Mouse (Mus musculus) hindbrain, embryonic 12.5 days (tissue): ENCODE measurements around the gene Igsf21. TPM values are rescaled to one million over a fixed set of nuclear protein-coding genes. Genes with fewer than 3 reads are reported as not detected.

Experiments used
- ATAC-seq: fragments of 200-750 bp; cut with Nextera tagmentation; 2 replicates; pipeline ENCODE4 v1.8.0; 2017; ENCODE audit warnings: moderate TSS enrichment; ENCODE audit not compliant: low FRiP score
- H3K27ac ChIP-seq: fragments of 300-500 bp; sonication (generic); 2 replicates; pipeline ENCODE4 v1.5.1; 2016; ENCODE audit warnings: mild to moderate bottlenecking
- H3K27me3 ChIP-seq: fragments of 300-500 bp; sonication (generic); 2 replicates; pipeline ENCODE4 v1.6.1; 2016; ENCODE audit warnings: mild to moderate bottlenecking
- H3K36me3 ChIP-seq: fragments of 300-500 bp; sonication (generic); 2 replicates; pipeline ENCODE4 v1.6.1; 2016; ENCODE audit warnings: mild to moderate bottlenecking
- H3K4me1 ChIP-seq: fragments of 300-500 bp; sonication (generic); 2 replicates; pipeline ENCODE4 v1.6.1; 2016
- H3K4me2 ChIP-seq: fragments of 300-500 bp; sonication (generic); replicated peaks from 2 replicates; pipeline ENCODE4 v1.6.1; 2016; ENCODE audit warnings: mild to moderate bottlenecking
- H3K4me3 ChIP-seq: fragments of 300-500 bp; sonication (generic); 2 replicates; pipeline ENCODE4 v1.5.1; 2016; ENCODE audit warnings: mild to moderate bottlenecking
- H3K9ac ChIP-seq: fragments of 300-500 bp; sonication (generic); 2 replicates; pipeline ENCODE4 v1.6.1; 2016; ENCODE audit warnings: mild to moderate bottlenecking, moderate library complexity
- H3K9me3 ChIP-seq: fragments of 300-500 bp; sonication (generic); replicated peaks from 2 replicates; pipeline ENCODE4 v1.6.1; 2016; ENCODE audit warnings: mild to moderate bottlenecking
- WGBS: fragments of 180-500 bp; shearing (Covaris S2); methylation state at CpG from one replicate; pipeline ENCODE4 v1.1.7; 2016; 5-methylcytosine and 5-hydroxymethylcytosine counted together
- polyA plus RNA-seq: library from polyadenylated mRNA; unstranded; fragments of >200 nt; fragmentation: Nextera tagmentation; extraction: Ambion mirVana; gene quantifications from 2 replicates; pipeline ENCODE4 v1.2.1, GENCODE M21; 2016

Igsf21 gene
- polyA plus RNA-seq, 1 experiment from 2014 or later, result 15.0 TPM

DNA sequence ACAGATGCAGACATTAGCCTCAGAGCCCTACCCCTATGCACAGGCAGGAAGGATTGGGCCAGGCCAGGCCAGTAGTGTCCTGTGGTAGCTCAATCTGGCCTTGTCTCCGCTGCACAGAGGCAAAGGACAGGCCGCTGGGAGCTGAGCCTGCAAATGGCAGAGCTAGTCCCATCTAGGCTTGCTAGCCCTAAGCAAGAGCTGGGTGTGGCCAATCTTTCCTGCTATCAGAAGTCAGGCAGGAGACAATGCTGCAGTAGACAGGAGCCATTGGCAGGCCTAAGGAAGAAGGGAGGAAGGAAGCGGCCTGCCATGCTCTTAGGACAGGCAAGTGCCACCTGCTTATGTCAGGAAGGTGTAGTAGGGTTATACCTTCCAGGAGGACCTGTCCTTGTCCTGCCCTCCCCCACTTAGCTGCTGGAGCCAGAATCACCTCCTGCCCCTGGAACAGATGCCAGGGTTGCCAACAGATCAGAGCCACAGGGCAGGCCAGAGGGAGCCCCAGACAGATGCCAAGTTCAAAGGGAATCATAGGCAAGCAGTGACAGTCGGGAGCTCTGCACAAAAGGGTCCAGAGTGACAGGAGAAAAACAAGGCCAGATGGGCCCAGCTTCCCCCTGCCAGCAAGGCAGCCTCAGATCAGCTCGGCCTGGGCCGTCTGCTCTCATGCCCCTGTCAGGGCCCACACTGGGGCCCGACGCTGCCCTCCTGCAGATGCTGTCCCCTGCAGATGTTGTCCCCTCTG, 59.0 kb downstream of the Igsf21 start:
- no peak overlapping the region for H3K9ac ChIP-seq
- 52% methylated on average over 8 of the region's 8 CpGs for WGBS
- H3K27me3 ChIP-seq, result peaks cover 5% of the 10 kb centered on the region; the same call in 1 of the 2 replicates
- H3K4me1 ChIP-seq, result peaks cover 29% of the 10 kb centered on the region
- H3K27ac ChIP-seq, result peak overlapping the region; percentile 73
- no peaks in the 10 kb centered on the region for H3K9me3 ChIP-seq
- no peak overlapping the region for H3K4me2 ChIP-seq
- H3K4me3 ChIP-seq, result no peak overlapping the region
- no peaks in the 10 kb centered on the region for H3K36me3 ChIP-seq
- peak; percentile 62 for ATAC-seq

DNA sequence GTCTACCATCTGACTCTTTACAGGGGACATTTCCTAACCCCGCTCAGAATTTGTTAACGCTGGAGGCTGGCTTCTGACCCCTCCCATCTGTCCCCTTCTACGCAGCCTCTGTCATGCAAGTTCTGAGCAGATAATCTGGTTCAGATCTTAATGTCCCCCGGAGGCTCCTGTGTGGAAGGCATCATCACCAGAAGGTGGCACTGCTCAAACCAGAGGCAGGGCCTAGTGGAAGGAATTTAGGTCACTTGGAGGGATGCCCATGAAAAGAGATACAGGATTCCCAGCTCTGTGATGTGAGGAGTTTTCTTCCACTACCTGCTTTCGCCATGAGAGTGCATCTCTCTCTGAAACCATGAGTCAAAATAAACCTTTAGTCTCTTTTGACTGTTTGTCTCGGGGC, 67.0 kb downstream of the Igsf21 start:
- no peak overlapping the region for H3K4me2 ChIP-seq
- no peaks in the 10 kb centered on the region for H3K36me3 ChIP-seq
- H3K27ac ChIP-seq, result no peak overlapping the region
- no peak overlapping the region for H3K9ac ChIP-seq
- H3K9me3 ChIP-seq, result no peaks in the 10 kb centered on the region
- ATAC-seq, result no peak
- peaks cover 12% of the 10 kb centered on the region; the same call in 1 of the 2 replicates for H3K27me3 ChIP-seq
- 0 out of 2 replicates have a peak, but pooled peaks cover 4% of the 10 kb centered on the region for H3K4me1 ChIP-seq
- H3K4me3 ChIP-seq, result no peak overlapping the region
- WGBS, result 62% methylated on average over 6 of the region's 6 CpGs

DNA sequence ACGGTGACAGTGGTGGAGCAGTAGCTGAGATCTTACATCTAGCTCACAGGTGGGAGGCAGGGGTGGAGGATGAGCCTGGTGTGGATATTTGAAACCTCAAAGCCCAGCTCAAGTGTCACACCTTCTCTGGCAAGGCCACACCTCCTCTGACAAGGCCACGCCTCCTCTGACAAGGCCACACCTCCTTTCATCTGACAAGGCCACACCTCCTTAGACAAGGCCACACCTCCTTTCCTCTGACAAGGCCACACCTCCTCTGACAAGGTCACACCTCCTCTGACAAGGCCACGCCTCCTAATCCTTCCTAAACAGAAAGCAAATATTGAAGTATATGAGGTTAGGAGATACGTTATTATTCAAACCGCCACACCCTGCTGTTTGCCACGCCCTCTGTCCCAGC, 69.5 kb downstream of the Igsf21 start:
- Histone ChIP-seq H3K27ac (no peak overlapping the region), H3K27me3 (0 out of 2 replicates have a peak, but pooled peaks cover 4% of the 10 kb centered on the region), H3K9me3 (no peaks in the 10 kb centered on the region), H3K4me3 (no peak overlapping the region), H3K4me1 (peaks cover 22% of the 10 kb centered on the region), H3K4me2 (no peak overlapping the region), H3K9ac (no peak overlapping the region), H3K36me3 (no peaks in the 10 kb centered on the region)
- ATAC-seq, result no peak
- WGBS, result 92% methylated on average over 6 of the region's 6 CpGs

DNA sequence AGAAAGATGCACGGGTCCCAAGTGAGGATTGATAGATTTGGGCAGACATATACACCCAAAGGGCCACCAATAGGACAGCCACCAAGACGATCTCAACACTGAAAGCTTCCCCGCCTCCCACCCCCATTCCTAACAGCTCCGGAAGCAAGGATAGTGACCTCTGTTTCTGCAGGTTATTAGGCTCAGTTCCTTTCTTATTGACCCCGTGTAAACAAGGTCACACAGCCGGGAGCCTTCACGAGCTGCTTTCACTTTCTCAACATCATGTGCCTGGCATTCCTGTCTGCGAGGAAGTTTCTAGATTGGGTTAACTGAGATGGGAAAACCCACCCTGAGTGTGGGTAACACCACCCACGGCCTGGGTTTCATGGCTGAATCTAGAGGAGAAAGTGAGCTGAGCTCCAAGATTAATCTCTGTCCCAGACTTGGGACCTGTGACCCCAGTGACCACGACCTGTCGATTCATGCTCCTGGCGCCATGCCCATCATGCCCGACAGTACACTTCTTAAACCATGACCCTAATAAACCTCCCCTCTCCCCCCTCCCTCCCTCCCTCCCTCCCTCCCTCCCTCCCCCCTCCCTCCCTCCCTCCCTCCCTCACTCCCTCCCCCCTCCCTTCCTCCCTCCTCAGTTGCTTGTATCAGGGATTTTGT, 72.7 kb downstream of the Igsf21 start:
- H3K9me3 ChIP-seq, result no peaks in the 10 kb centered on the region
- no peak overlapping the region for H3K4me3 ChIP-seq
- 41% methylated on average over 13 of the region's 13 CpGs for WGBS
- no peaks in the 10 kb centered on the region for H3K36me3 ChIP-seq
- no peak overlapping the region for H3K27ac ChIP-seq
- no peak for ATAC-seq
- H3K27me3 ChIP-seq, result 0 out of 2 replicates have a peak, but pooled peaks cover 6% of the 10 kb centered on the region
- H3K9ac ChIP-seq, result no peak overlapping the region
- H3K4me2 ChIP-seq, result no peak overlapping the region
- peaks cover 18% of the 10 kb centered on the region for H3K4me1 ChIP-seq

DNA sequence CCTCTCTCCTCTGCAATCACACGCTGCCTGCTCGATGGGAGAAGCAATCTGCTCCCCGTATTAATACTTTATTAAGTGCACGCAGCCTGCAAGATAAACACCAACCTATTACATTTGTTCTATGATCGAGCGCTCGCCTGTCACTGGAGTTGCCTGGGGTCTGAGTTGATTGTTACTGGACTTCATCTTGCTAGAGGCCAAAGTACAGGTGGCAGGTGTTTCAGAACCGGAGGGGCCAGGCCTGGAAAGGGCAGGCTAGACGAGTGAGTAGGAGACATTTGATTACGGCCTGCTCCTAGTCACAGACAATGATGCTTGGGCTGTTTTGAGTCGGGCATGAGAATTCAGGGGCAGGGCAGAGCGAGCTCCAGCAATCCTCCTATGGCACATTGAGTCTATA, 73.5 kb downstream of the Igsf21 start:
- H3K4me2 ChIP-seq, result no peak overlapping the region
- H3K27me3 ChIP-seq, result 0 out of 2 replicates have a peak, but pooled peaks cover 4% of the 10 kb centered on the region
- H3K4me3 ChIP-seq, result no peak overlapping the region
- no peak overlapping the region; the same call in 1 of the 2 replicates for H3K27ac ChIP-seq
- no peak overlapping the region for H3K9ac ChIP-seq
- H3K9me3 ChIP-seq, result no peaks in the 10 kb centered on the region
- no peaks in the 10 kb centered on the region for H3K36me3 ChIP-seq
- peaks cover 22% of the 10 kb centered on the region for H3K4me1 ChIP-seq
- WGBS, result 57% methylated on average over 12 of the region's 12 CpGs
- no peak for ATAC-seq

DNA sequence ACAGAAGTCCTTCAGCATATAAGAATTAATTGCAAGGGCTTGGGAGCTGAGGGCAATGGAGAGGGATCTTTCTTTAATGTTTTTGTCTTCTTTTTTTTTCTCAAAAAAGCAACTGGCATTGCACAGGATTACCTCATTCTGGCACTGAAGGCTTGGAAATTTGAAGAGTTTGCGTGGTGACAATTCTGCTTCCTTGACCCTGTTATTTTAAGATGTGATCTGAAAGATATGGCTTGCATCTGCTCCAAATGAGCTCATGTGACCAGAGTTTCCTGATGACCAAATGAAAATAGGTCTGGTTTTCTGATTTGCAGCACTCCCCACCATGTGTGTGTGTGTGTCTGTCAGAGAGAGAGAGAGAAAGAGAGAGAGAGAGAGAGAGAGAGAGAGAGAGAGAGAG, 74.7 kb downstream of the Igsf21 start:
- Histone ChIP-seq H3K4me3 (no peak overlapping the region), H3K4me2 (no peak overlapping the region), H3K27me3 (0 out of 2 replicates have a peak, but pooled peaks cover 2% of the 10 kb centered on the region), H3K27ac (no peak overlapping the region), H3K9me3 (no peaks in the 10 kb centered on the region), H3K36me3 (no peaks in the 10 kb centered on the region), H3K9ac (no peak overlapping the region), H3K4me1 (peaks cover 27% of the 10 kb centered on the region)
- WGBS, result 81% methylated on average over 1 of the region's 1 CpGs
- no peak for ATAC-seq

DNA sequence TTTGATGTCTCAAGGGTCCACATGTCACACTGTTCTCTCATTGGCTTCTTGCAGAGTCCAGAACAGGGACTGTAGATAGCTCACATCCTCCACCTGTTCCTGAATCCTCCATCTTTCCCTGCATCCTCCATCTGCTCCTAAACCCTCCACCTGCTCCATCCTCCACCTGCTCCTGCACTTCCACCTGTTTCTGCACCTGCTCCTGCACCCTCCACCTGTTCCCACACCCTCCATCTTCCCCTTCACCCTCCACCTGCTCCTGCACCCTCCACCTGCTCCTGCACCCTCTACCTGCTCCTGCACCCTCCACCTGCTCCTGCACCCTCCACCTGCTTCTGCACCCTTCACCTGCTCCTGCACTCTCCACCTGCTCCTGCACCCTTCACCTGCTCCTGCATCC, 75.4 kb downstream of the Igsf21 start:
- Histone ChIP-seq H3K36me3 (no peaks in the 10 kb centered on the region), H3K27me3 (0 out of 2 replicates have a peak, but pooled peaks cover 2% of the 10 kb centered on the region)
- ATAC-seq, result no peak

DNA sequence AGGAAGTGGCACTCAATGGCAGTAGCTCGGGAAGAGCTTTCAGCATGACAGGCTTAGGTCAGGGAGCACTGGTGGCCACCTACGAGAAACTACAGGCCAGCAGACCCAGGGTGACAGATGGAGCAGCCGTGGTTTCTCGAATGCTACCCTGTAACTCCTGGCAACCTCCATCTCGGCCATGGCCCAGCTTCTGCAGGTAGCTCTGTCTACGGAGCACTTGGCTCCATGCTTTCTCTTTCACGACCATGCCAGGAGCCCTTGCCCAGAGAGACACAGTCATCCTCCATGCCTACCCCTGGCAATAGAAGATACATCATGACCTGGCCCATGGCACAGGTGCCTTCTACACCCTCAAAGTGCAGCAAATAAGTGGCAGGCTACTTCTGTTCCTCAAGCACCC, 80.7 kb downstream of the Igsf21 start:
- Histone ChIP-seq H3K4me2 (no peak overlapping the region), H3K27me3 (0 out of 2 replicates have a peak, but pooled peaks cover 2% of the 10 kb centered on the region), H3K9ac (no peak overlapping the region), H3K4me3 (no peak overlapping the region), H3K36me3 (no peaks in the 10 kb centered on the region), H3K4me1 (peaks cover 11% of the 10 kb centered on the region; the same call in 1 of the 2 replicates), H3K27ac (no peak overlapping the region), H3K9me3 (no peaks in the 10 kb centered on the region; the same call in 1 of the 2 replicates)
- whole genome bisulfite sequencing, result 82% methylated on average over 7 of the region's 7 CpGs
- no peak for ATAC-seq

More for the DNA sequence above, 75.4 kb downstream of the Igsf21 start:
- Histone ChIP-seq H3K9me3 (no peaks in the 10 kb centered on the region), H3K4me1 (peaks cover 27% of the 10 kb centered on the region), H3K27ac (no peak overlapping the region), H3K9ac (no peak overlapping the region), H3K4me3 (no peak overlapping the region), H3K4me2 (no peak overlapping the region)

DNA sequence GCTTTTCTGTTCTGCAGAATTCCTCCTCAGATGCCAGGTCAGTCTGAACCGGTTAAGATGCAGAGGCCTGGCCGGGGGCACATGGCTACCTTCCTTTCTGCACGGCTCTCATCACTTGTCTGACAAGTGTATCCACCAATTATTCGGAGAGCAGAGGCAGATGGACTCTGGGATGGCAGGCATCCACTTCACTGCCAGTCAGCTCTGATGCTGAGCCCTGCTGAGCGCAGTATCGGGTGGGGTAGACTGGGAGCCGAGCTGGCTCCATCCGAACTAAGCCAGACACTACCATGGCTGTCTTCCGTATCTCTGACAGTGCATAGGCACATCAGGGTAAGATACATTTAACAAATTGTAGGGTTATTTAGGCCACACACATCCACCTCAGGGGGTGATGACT, 81.9 kb downstream of the Igsf21 start:
- H3K4me3 ChIP-seq, result no peak overlapping the region
- no peak overlapping the region for H3K27ac ChIP-seq
- H3K4me1 ChIP-seq, result peaks cover 11% of the 10 kb centered on the region; the same call in 1 of the 2 replicates
- 78% methylated on average over 9 of the region's 9 CpGs for WGBS
- ATAC-seq, result no peak
- 0 out of 2 replicates have a peak, but pooled peaks cover 1% of the 10 kb centered on the region for H3K27me3 ChIP-seq
- H3K4me2 ChIP-seq, result no peak overlapping the region
- H3K36me3 ChIP-seq, result no peaks in the 10 kb centered on the region
- no peak overlapping the region for H3K9ac ChIP-seq
- no peaks in the 10 kb centered on the region; the same call in 1 of the 2 replicates for H3K9me3 ChIP-seq

DNA sequence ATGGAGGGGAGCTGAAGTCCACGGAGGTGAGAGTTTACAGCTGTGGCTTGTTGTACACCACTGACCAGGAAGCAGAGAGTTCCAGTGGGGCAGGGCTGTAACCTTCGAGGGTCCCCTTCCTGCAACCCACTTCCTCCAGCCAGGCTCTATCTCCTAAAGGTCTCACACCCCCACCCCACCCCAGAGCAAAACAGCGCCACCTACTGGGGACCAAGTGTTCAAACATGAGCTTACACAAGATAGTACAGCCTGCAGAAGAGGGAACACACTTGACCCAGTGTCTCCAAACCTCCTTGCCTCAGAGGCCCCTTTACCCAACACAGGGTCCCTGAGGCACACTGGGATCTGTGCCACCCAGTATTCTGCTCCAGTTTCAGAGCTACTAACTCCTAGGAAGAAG, 87.0 kb downstream of the Igsf21 start:
- H3K4me2 ChIP-seq, result no peak overlapping the region
- ATAC-seq, result no peak
- WGBS, result 47% methylated on average over 3 of the region's 3 CpGs
- H3K27ac ChIP-seq, result no peak overlapping the region
- H3K9me3 ChIP-seq, result no peaks in the 10 kb centered on the region; the same call in 1 of the 2 replicates
- H3K9ac ChIP-seq, result no peak overlapping the region
- peaks cover 13% of the 10 kb centered on the region for H3K4me1 ChIP-seq
- no peaks in the 10 kb centered on the region for H3K27me3 ChIP-seq
- no peaks in the 10 kb centered on the region for H3K36me3 ChIP-seq
- H3K4me3 ChIP-seq, result no peak overlapping the region

DNA sequence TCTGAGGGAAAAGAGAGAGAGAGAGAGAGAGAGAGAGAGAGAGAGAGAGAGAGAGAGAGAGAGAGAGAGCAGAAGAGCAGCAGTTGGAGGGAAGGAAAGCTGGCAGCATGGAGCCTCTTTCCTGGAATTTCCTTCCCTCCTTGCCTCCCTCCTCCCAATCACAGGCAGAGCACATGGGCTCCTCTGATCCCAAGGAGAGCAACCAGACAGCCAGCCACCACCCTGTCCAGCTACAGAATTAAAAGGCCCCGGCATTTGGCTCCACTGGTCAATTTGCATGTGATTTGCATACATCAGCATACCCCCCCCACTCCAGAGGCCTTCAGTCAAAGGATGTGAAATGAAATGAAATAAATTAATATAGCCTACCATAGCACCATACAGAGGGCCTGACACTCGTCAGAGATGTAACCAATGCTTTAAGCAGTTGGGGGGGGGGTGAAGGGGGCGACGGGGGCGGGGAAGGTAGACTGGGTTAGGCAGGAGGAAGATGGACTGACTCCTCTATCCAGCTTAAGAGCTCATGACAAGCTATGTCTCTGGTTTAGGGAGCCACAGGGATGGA, 91.6 kb downstream of the Igsf21 start:
- peak; percentile 41 for ATAC-seq
- Histone ChIP-seq H3K36me3 (no peaks in the 10 kb centered on the region), H3K4me1 (peaks cover 26% of the 10 kb centered on the region), H3K27me3 (0 out of 2 replicates have a peak, but pooled peaks cover 2% of the 10 kb centered on the region), H3K4me2 (no peak overlapping the region), H3K9me3 (no peaks in the 10 kb centered on the region), H3K27ac (peak overlapping the region; percentile 60), H3K9ac (no peak overlapping the region), H3K4me3 (no peak overlapping the region)
- 38% methylated on average over 5 of the region's 5 CpGs for WGBS

DNA sequence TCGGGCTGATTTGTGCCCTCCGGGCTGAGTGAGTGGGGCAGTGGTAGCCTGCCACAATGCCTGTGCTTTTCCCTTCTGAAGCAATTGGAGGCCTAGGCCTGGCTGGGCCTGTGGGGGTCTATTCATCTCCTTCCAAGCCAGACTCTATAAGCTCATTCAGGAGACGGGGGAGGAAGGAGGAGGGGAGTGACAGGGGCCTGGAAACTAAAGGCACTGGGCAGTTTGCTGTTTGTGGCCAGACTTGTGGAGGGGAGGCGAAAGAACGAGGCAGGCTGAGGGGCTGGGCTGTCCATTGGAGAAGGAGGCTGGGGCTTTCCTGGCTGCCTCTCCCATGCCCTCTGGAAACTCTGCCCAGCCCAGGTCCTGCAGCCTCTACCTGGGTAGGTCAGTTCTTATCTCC, 92.1 kb downstream of the Igsf21 start:
- peaks cover 26% of the 10 kb centered on the region for H3K4me1 ChIP-seq
- peak overlapping the region; percentile 60 for H3K27ac ChIP-seq
- 0 out of 2 replicates have a peak, but pooled peaks cover 6% of the 10 kb centered on the region for H3K27me3 ChIP-seq
- H3K9ac ChIP-seq, result no peak overlapping the region; the same call in 1 of the 2 replicates
- H3K4me3 ChIP-seq, result no peak overlapping the region
- H3K9me3 ChIP-seq, result no peaks in the 10 kb centered on the region
- no peaks in the 10 kb centered on the region for H3K36me3 ChIP-seq
- peak; percentile 65 for ATAC-seq
- H3K4me2 ChIP-seq, result no peak overlapping the region
- 21% methylated on average over 5 of the region's 5 CpGs for WGBS
